Mouse (Mus musculus): ENCODE measurements around the gene Slc16a3. TPM values are rescaled to one million over a fixed set of nuclear protein-coding genes. Genes with fewer than 3 reads are reported as not detected.

The Slc16a3 gene
- polyA plus RNA-seq, 1 experiment from 2014 or later, result 14.0 TPM

DNA sequence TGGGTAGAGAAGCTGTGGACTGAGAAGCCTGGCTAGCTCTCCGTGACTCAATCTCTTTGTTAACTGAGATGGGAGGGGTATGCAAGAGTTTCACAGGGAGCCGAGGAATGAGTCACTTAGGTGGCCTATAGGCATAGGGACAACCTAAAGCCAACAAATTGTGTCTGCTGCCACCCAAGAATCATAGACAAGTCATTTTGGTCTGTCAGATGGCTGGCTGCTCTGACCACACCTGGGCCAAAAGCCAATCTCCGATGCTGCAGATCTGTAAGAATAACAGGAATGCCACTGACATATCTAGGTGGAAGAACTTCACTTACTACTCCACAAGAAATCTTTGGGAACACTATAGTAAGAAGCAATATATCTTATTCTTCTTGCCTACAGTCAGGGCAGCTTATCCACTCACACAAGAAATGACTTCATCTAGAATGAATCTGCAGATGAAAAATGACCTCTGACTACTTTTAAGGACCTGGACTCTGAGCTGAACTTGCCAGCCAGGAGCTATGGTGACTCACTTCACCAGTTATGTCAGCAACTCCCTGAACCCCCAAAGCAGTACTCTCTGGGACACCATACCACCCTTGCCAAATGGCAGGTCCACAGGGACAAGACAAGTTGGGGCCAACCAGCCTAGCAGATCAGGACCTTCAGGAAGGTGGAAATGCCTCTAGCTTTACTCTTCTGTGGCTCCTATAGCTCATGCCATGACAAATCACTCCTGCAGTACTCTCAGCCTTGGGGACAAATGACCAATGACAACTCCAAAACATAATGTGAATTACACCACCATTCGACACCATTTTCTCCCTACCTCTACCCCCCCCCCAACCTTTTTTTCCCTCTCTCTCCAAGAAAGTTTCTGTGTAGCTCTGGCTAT lies 36.4 kb downstream of the Slc16a3 start:
- 82% methylated on average over 4 of the region's 4 CpGs for WGBS
- Histone ChIP-seq H3K4me3 (replicated peaks) (no peak overlapping the region), H3K9me3 (no peaks in the 10 kb centered on the region), H3K9ac (replicated peaks) (no peak overlapping the region), H3K27ac (no peak overlapping the region), H3K27me3 (no peaks in the 10 kb centered on the region), H3K4me2 (replicated peaks) (no peak overlapping the region), H3K36me3 (peaks cover 57% of the 10 kb centered on the region), H3K4me1 (replicated peaks) (peaks cover 39% of the 10 kb centered on the region)
- no peak for ATAC-seq

DNA sequence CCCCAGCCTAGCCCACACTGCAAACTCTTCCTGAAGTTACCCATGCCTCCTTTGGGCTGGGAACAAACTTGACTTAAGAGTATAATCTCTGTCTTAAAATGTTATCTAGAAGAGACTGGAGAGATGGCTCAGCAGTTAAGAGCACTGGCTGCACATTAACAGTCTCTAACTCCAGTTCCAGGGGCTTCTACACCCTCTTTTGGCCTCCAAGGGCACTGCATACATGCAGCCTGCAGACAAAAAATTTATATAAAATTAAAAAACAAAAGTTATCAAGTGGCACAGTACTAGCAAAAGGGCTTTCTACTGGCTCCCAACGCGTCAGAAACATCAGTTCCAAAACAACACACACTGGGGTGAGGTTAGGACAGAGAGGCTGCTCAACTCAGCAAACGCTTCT lies 39.3 kb downstream of the Slc16a3 start:
- Histone ChIP-seq H3K27me3 (no peaks in the 10 kb centered on the region), H3K36me3 (peaks cover 30% of the 10 kb centered on the region), H3K9me3 (no peaks in the 10 kb centered on the region), H3K4me1 (replicated peaks) (peaks cover 53% of the 10 kb centered on the region), H3K27ac (no peak overlapping the region), H3K9ac (replicated peaks) (no peak overlapping the region), H3K4me3 (replicated peaks) (no peak overlapping the region), H3K4me2 (replicated peaks) (peak overlapping the region; percentile 80)
- 88% methylated on average over 3 of the region's 3 CpGs for WGBS
- no peak for ATAC-seq

DNA sequence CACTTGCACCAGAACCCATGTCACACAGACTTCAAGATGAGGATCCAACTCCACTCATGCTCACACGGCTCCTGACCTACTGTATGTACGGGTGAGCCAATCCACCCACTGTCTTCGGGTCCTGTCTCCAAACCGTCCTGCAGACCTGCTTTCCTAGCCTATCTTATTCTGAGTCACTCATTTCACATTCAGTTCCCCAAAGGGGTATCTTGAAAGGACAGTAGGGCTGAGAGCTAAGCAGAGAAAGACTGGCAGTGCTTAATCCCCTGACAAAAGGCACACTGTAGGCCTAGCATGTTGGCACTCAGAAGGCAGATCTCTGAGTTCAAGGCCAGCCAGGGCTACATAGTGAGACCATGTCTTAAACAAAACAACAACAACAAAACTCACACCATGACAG lies 40.1 kb downstream of the Slc16a3 start:
- Histone ChIP-seq H3K9me3 (no peaks in the 10 kb centered on the region), H3K9ac (replicated peaks) (peak overlapping the region; percentile 100), H3K4me3 (replicated peaks) (peak overlapping the region; percentile 98), H3K27me3 (no peaks in the 10 kb centered on the region), H3K27ac (no peak overlapping the region), H3K36me3 (peaks cover 22% of the 10 kb centered on the region), H3K4me1 (replicated peaks) (peaks cover 61% of the 10 kb centered on the region), H3K4me2 (replicated peaks) (peak overlapping the region; percentile 80)
- 78% methylated on average over 4 of the region's 4 CpGs for WGBS
- ATAC-seq, result no peak

DNA sequence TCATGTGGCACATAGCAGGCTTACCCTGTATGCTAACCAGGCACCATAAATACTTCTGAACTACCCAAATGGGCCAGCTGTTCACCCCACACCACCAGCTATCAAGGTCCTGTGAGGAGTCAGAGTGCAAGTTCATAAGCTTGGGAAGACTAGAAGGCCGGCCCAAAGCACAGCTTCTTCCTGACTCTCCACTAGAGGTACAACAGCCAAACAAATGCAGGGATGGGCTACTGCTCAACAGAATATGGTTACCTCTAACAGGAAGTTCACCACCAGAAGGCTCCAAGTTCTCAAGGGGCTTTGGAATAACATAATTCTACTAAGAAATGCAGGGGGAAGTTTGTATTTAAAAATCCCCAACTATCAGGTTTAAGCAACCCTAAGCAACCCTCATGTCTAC lies 41.2 kb downstream of the Slc16a3 start:
- Histone ChIP-seq H3K4me1 (replicated peaks) (peaks cover 66% of the 10 kb centered on the region), H3K36me3 (peaks cover 19% of the 10 kb centered on the region), H3K4me3 (replicated peaks) (peak overlapping the region; percentile 98), H3K9ac (replicated peaks) (peak overlapping the region; percentile 100), H3K27me3 (no peaks in the 10 kb centered on the region), H3K27ac (no peak overlapping the region), H3K9me3 (no peaks in the 10 kb centered on the region), H3K4me2 (replicated peaks) (peak overlapping the region; percentile 80)
- no peak for ATAC-seq
- WGBS, result 31% methylated on average over 1 of the region's 1 CpGs

DNA sequence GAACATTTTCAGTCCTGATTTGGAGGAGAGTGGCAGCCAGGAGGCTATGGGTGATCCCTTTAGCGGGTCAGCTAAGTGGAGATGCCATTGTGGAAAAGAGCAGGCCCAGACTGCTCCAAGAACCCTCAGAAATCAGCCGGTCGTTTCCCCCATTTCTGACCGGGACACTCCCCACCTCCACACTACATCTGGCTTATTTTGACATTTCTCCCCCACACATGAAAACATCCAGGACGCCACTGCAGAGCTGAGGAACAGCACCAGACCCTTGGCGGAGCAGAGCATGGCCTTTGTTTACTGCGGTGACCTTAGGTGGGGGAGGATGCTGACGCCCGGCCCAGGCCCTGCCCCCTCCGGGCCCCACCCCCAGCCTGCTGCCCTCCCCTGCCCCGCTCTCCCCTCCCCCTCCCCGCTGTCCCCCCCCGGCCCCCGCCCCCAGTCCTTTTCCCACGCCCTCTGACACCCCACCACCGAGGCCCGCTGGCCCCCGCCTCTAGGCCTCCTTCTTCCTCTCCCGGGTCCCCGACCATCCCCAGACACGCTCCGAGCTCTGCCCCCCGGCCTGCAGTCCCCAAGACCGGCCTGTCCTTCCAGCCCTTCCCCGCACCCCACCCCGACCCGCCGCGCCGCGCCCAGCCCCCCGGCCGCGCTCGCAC lies 42.0 kb downstream of the Slc16a3 start:
- 3% methylated on average over 16 of the region's 35 CpGs for WGBS
- H3K9me3 ChIP-seq, result no peaks in the 10 kb centered on the region
- H3K4me1 ChIP-seq (replicated peaks), result peaks cover 66% of the 10 kb centered on the region
- peak overlapping the region; percentile 98 for H3K27ac ChIP-seq
- peaks cover 14% of the 10 kb centered on the region for H3K36me3 ChIP-seq
- peak overlapping the region; percentile 98 for H3K4me3 ChIP-seq (replicated peaks)
- H3K27me3 ChIP-seq, result no peaks in the 10 kb centered on the region
- peak; percentile 49 for ATAC-seq
- peak overlapping the region; percentile 100 for H3K9ac ChIP-seq (replicated peaks)
- H3K4me2 ChIP-seq (replicated peaks), result peak overlapping the region; percentile 80

DNA sequence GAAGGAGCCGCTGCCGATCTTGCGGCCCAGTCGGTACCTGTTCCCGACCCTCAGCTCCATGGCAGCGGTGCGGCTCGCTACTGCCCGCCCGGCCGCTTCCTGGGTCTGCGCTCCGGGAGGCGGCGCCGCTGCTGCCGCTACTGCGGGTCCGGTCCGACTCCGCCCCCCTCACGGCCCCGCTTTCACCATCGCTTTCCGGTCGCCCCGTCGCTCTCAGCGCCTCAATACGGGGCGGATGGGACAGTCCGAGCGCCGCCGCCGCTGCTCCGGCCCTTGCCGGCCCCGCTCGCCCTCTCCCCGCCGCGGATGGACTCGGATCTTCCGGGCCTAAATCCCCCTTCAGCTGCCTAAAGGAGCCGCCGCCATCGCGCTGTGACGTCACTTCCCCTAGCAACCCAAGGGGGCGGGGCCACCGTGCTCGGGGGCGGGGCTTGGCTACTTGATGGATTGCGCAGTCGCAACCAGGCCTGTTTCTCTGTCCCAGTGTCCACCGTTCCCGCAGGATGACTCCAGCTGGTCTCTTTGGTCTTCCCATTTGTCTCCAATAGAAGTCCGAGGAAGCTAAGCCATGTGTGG lies 42.8 kb downstream of the Slc16a3 start, which contains the start of gene Csnk1d:
Csnk1d (minus strand) TSS at position 380 of the 576 bp plus-strand sequence.
- peak within 1 kb of the TSS; percentile 80 for H3K4me2 ChIP-seq (replicated peaks)
- peak within 1 kb of the TSS; percentile 98 for H3K27ac ChIP-seq
- H3K4me1 ChIP-seq (replicated peaks), result peaks cover 60% of the 10 kb centered on the region
- ATAC-seq, result peak; percentile 87
- 0% methylated on average over 55 of the region's 59 CpGs for WGBS
- peak within 1 kb of the TSS; percentile 98 for H3K4me3 ChIP-seq (replicated peaks)
- peak within 1 kb of the TSS; percentile 100 for H3K9ac ChIP-seq (replicated peaks)
- H3K9me3 ChIP-seq, result no peaks in the 10 kb centered on the region
- H3K36me3 ChIP-seq, result peaks cover 8% of the 10 kb centered on the region
- H3K27me3 ChIP-seq, result no peaks in the 10 kb centered on the region

DNA sequence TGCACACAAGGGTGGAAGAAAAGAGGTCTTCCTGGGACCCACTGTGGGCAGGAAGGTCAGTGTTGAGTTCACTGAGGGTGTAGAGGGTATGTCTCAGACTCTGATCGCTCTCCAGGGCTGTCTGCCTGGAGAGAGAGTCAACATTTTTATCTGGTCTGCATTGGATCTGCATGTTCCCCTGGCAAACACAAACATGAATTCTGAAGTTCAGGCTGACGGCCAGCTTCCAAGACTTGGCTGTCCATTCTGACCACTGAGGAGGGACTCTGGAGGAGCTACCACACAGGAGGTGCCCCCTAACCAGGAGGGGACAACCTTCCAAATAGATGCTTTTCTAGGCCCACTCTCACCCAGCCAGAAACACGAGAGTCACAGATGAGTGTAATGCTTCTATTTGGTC lies 43.5 kb downstream of the Slc16a3 start:
- WGBS, result 82% methylated on average over 3 of the region's 3 CpGs
- Histone ChIP-seq H3K4me3 (replicated peaks) (peak overlapping the region; percentile 98), H3K27me3 (no peaks in the 10 kb centered on the region), H3K36me3 (0 out of 2 replicates have a peak, but pooled peaks cover under 1% of the 10 kb centered on the region), H3K4me2 (replicated peaks) (peak overlapping the region; percentile 80), H3K27ac (peak overlapping the region; percentile 98), H3K4me1 (replicated peaks) (peaks cover 56% of the 10 kb centered on the region), H3K9ac (replicated peaks) (peak overlapping the region; percentile 100), H3K9me3 (no peaks in the 10 kb centered on the region)
- ATAC-seq, result peak; percentile 7; the same call in 1 of the 2 replicates

DNA sequence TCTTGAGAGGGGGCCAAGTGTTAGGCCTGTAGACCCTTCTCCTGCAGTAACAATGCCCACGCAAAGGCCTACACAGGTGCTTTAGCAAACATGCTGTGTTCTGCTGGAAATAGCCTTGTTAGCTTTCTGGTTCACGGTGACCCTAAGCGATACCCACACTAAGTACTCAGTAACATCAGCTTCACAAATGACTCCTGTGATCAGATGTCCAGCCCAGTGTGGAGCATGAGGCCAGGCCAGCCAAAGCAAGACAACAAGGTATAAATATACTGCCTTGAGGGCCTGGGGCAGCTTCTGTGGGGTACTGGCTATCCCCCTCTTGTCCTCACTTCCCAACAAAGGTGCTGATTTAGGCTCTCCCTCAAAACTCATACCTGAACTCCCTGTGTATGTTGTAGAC lies 44.8 kb downstream of the Slc16a3 start:
- Histone ChIP-seq H3K36me3 (no peaks in the 10 kb centered on the region), H3K27ac (no peak overlapping the region)
- WGBS, result 98% methylated on average over 3 of the region's 3 CpGs

DNA sequence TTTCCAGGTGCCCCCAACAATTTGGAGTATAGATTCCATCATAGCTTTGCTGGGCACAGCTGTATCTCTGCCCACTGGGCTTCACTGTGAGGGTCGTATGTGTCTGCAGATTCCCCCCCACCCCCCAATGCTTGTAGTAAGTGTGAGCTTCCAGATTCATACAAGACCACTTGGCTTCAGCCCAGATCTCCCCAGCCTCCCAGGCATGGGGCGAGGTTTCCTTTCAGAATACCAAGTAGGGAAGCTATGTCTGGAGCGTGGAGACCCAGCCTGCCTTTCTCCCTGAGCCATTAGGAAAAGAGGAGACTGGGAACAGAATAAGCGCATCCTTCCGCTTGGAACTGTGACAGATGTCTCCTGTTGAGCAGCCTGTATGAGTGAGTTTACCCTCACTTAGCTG lies 45.3 kb downstream of the Slc16a3 start:
- Histone ChIP-seq H3K36me3 (no peaks in the 10 kb centered on the region), H3K4me2 (replicated peaks) (no peak overlapping the region), H3K4me1 (replicated peaks) (peaks cover 38% of the 10 kb centered on the region), H3K27ac (no peak overlapping the region), H3K9ac (replicated peaks) (no peak overlapping the region), H3K9me3 (no peaks in the 10 kb centered on the region), H3K27me3 (no peaks in the 10 kb centered on the region), H3K4me3 (replicated peaks) (no peak overlapping the region)
- WGBS, result 75% methylated on average over 5 of the region's 5 CpGs
- ATAC-seq, result no peak

More for the DNA sequence above, 44.8 kb downstream of the Slc16a3 start:
- H3K4me3 ChIP-seq (replicated peaks), result no peak overlapping the region
- peaks cover 43% of the 10 kb centered on the region for H3K4me1 ChIP-seq (replicated peaks)
- no peaks in the 10 kb centered on the region for H3K27me3 ChIP-seq
- ATAC-seq, result no peak
- no peaks in the 10 kb centered on the region for H3K9me3 ChIP-seq
- H3K9ac ChIP-seq (replicated peaks), result no peak overlapping the region
- H3K4me2 ChIP-seq (replicated peaks), result no peak overlapping the region

DNA sequence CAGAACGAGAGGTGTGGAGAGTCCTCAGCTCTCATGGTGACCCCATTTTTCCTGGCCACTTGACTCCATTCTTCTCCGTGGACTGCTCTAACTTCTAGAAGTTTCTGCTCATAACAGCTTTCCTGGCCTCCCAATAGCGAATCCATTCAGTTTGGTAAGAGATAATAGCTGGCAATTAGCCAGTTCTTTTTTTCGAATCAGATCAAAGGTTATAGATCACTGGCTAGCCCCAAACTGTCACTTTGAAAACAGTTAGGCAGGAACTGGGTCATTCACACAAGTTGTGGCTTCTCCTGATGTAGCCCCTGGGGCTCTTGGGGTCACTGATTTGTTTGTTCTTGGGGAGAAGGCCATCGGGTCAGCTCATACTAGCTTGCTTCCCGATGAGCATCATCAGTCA lies 46.5 kb downstream of the Slc16a3 start:
- no peaks in the 10 kb centered on the region for H3K9me3 ChIP-seq
- ATAC-seq, result no peak
- no peak overlapping the region for H3K9ac ChIP-seq (replicated peaks)
- 90% methylated on average over 6 of the region's 6 CpGs for WGBS
- no peak overlapping the region for H3K27ac ChIP-seq
- peaks cover 4% of the 10 kb centered on the region; the same call in 1 of the 2 replicates for H3K36me3 ChIP-seq
- no peak overlapping the region for H3K4me2 ChIP-seq (replicated peaks)
- no peak overlapping the region for H3K4me3 ChIP-seq (replicated peaks)
- H3K4me1 ChIP-seq (replicated peaks), result peaks cover 26% of the 10 kb centered on the region
- H3K27me3 ChIP-seq, result no peaks in the 10 kb centered on the region

DNA sequence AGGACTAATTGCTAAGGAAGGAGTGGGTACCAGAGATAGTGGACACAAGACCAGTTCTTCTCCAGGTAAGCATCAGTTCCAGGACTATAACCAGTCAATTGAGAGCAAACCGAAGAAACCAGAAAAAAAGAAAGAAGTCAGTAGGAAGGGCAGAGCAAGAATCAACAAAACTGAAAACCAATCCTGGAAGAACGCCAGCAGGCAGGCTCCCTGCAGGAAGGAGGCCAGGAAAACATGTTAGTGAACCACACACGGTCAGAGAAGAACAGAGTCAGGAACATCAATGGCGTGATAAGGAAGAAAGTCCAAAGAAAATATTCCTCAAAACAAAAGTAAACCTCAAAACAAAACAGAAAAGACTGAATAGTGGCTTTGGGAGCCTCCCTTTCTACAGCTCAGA lies 53.7 kb downstream of the Slc16a3 start:
- no peaks in the 10 kb centered on the region for H3K4me1 ChIP-seq (replicated peaks)
- no peak overlapping the region for H3K4me3 ChIP-seq (replicated peaks)
- no peaks in the 10 kb centered on the region for H3K9me3 ChIP-seq
- no peak overlapping the region for H3K9ac ChIP-seq (replicated peaks)
- WGBS, result 79% methylated on average over 4 of the region's 4 CpGs
- H3K4me2 ChIP-seq (replicated peaks), result no peak overlapping the region
- peaks cover 4% of the 10 kb centered on the region; the same call in 1 of the 2 replicates for H3K36me3 ChIP-seq
- H3K27me3 ChIP-seq, result no peaks in the 10 kb centered on the region
- ATAC-seq, result no peak
- no peak overlapping the region for H3K27ac ChIP-seq

DNA sequence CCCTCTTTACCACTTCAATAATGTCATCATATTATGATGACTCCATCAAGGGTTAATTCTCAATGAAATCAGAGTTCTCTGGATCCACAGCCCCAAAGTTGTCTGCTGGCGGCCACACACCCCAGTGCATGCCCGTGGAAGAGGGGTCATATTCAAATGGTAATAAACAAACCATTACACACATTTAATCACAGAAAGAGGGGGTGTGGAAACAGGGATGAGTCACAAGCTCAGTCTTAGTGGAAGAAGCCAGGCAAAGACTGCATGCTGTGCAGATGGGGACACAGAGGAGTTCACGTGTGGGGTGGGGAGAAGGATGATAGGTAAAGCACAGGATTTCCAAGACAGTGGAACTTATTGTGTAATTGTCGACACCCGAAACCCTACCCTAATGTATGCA lies 56.0 kb downstream of the Slc16a3 start:
- Histone ChIP-seq H3K4me1 (replicated peaks) (no peaks in the 10 kb centered on the region), H3K9me3 (no peaks in the 10 kb centered on the region), H3K27ac (no peak overlapping the region), H3K27me3 (no peaks in the 10 kb centered on the region), H3K4me3 (replicated peaks) (no peak overlapping the region), H3K9ac (replicated peaks) (no peak overlapping the region), H3K4me2 (replicated peaks) (no peak overlapping the region), H3K36me3 (0 out of 2 replicates have a peak, but pooled peaks cover 1% of the 10 kb centered on the region)
- 72% methylated on average over 5 of the region's 5 CpGs for WGBS
- ATAC-seq, result no peak
